Mouse (Mus musculus) 416B (cell line): ENCODE measurements at regions not wholly inside any gene's neighbourhood (a gene's known extent, or its start where the extent isn't known, plus 50 kb on each side); places are given as distances from the start of the nearest gene placed in this dataset.
"Not testable (repeated sequence)": the region's sequence is repeated elsewhere in the genome, so short reads cannot be mapped to it uniquely, and the experiment has no call there.

ENCODE experiments used
- DNase-seq: peaks from one replicate; pipeline ENCODE4 v3.0.0; 2011; ENCODE audit warnings: low read depth

DNA sequence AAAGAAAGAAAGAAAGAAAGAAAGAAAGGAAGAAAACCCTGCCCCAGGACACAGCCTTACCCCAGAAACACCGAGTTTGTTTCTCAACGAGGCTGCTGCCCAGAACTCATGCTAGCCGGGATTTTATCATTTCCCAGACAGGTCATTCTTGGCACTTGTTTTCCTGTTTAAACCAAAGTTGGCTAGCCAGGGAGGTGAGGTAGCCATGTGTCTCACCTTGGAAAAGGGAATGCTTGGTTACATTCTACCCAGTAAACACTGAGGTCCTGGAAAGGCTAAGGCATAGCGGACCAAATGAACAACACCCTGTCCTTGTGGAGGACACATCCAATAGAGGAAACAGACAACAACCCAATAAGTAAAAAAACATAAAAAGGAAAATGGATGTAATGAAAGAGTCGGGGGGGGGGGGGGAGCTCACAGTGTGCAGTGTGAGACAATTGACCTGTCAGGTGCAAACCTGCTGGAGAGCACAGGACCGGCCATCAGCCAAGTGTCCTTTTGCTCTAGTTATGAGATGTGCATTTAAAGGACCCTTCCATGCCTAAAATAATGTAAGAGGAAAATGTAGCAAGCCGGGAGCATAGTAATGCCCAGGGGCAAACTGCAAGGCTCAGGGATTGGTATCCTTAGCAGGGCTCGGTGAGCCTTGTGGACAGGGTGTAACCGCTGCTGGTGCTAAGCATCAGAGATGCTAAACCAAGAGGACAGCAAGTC, 78.2 kb upstream of the Fzd7 start:
- DNase-seq = no peak

DNA sequence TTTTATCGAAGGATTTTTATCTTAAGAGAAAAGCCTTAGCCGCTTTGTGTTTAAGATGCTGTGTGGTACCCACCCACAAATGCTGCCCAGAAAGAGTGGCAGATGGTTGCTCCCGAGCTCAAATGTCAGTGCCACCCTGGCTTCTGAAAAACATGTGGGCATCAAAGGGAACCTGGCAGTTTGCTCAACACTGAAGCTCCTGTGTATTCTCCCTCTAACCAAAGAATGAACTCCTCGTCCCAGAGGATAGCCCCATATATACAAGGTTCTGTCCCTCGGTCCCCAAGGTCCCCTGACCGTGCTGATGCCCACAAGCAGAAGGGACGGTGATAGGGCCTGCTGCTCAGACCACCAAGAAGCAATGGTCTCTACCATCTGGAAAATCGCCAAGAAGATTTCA, 76.9 kb upstream of the Fzd7 start:
- no peak for DNase-seq

DNA sequence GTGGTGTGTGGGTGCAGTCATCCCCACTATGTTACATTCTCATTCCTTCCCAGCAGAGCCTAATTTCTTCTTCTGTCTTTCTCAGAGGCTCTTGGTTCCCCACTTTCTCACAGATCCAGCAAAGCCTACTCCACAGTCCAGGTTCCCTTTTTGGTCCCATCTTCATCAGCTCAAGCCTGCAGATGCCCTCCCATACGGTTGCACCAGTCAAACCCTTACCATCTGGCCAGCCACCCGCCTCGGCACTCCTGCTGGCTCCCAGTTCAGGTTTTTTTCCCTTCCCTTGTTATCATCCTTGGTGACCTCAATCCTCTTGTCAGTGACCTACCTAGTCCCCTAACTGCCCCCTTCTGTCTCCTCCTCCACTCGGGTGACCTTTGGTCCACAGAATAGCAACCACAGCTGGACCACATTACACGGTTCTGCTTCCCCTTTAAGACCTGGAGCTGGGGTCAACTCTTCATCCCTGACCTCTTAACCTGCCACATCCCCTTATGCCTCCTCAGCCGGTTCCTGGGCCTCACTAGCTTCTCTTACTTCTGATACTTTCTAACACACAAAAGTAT, 75.4 kb upstream of the Fzd7 start:
- no peak for DNase-seq

DNA sequence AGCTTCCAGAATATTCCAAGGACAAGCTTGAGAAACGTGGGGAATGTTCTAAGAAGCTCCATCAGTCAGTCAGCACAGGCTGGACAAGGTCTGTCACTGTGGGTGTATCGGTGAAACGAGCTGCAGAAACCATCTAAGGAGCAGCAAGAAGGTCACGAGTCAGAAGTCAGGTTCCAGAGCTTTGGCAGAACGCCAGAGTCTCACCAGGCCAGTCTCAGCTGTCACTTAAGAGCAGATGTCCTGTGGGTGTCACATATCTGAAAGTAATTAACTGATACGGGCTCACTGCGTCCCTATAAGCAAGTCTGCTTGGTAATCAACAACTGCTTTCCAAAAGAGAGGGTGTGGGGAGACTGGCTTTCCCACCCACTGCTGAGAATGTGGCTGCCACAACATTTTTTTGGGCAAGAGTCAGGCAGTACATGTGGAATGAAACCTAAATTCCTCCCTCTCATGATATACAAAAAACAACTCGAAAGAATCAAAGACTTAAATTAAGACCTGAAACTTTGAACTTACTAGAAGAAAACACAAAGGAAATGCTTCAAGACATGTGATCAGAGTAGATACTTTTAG, 72.6 kb upstream of the Fzd7 start:
- DNase-seq = peak; percentile 30

DNA sequence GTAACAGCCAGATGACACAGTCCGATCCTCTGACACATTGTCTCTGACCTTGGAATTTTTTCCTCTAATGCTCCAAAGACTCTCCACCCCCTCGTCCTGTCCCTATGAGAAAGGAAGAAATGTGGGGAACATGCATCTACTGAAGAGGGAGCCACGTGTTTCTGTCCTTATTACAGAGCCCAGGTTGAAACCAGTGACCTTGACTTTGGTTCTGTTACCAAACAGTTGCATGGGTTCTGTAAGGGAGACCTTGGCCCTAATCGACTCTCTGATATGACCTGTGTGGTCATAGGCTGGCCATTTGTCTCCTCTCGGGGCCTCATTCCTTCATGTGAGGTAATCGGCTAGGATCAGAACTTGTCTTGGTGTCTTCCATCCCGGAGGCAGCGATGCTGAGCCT, 69.0 kb upstream of the Fzd7 start:
- DNase-seq = no peak

DNA sequence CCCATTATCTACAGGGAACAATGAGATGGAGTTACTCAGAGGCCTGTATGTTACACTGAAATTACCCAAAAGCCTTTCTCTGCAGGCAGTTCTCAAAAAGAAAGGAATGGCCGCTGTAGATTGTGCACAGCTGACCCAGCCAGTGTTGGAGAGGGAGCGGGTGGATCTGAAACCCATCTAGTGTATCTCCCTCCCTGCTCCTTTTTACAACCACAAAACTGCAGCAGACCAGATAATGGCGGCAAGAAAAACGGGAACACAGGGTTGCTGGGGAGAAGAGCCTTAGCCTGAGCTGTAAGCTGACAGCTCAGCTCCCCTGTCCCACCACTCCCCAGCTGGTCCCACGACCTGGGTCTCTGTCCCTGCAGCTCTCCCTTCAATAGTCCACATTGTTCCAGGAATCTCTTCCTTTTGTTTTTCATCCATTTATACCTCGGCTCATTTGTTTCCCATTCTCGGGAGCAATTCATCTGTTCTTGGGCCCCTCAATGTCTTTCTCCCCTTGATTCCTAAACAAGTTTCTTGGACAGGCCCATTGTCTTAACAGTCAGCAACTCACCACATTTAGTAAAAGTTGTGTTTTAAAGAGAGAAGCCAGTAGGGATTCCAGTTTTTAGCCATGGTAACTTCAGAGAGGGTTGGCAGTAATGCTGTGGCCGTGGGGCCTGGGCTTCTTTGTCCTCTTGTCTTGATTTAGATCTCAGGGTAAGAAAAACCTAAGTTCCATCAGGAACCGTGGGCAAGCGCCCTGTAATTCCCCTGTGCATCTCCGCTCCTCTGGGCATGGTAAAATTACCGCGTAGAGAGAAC, 67.6 kb upstream of the Fzd7 start:
- no peak for DNase-seq

DNA sequence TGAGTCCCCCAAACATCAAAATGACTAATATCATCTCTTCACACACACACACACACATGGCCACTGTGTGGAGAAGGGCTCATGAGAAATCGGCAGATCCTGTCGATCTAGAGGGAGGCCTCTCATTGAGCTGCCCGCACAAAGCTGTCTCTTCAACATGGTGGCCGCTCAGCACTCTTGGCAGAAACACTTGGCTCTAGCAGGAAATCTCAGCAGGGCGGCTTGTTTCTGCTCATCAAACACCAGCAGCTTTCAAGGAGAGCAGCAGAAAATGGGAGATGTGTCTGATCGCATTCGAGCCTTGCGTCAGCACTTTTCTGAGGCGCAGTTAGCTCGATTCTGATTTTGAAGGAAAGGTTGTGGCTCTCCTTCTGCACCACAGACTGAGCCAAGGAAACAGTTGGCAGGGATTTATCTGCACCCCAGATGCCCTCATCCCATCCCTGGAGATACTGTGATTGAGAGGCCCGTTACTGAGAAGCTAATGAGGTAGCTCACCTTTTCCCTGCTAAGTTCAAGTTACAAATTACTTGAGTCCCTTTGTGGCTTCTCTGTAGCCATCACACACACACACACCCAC, 66.4 kb upstream of the Fzd7 start:
- no peak for DNase-seq

DNA sequence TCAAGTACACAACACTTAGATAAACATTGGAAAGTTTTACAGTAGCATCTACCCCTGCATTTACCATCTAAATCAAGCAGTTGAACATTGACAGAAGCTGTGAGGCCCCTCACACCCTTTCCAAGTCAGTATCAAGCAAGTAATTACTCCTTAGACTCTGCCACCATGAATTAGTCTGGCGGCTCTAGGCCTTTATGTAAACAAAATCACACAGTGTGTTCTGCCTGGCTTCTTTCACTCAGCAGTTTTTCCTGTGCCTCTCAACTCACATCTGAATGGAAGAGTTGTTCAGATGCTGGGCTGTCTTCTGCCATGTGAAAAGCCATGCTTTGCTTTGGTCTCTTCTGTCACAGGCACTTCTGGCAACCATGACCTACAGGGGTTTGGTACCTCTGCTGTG, 64.9 kb upstream of the Fzd7 start:
- DNase-seq = no peak

DNA sequence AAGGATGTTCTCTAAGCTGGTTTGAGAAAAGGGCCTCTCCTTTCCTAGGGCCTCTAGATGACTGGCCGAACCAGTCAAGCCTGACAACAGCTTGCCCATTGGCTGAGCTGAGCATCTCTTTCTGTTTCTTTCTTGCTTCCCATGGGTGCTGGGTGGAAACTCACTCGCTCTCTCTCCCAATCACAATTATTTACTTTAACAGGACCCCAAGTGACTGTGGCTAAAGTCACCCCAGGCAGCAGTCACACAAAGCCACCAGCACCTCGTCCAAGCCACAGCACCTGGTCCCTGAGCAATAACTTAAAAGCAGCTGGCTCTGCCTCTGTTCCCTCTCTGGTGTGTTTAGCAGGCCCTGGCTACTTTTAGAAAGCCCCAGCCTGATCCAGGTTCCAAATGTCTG, 64.3 kb upstream of the Fzd7 start:
- no peak for DNase-seq

DNA sequence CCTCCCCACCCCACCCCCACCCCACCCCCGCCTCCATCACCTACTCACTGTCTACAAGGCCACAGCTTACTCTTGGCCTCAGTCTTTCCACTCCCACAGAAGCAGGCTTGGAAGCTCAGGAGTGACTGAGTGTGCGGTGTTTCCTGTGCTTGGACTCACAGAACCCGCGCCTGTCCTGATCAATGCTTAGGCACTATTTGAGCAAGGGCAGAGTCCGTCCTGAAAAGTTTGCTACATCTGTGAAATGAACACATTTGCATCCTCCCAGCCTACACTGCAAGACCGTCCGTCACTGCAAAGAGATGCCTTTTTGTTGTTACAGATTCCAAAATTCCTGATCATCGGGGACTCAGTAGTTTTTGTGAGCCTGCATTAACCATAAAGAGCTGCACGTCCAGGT, 63.5 kb upstream of the Fzd7 start:
- no peak for DNase-seq

DNA sequence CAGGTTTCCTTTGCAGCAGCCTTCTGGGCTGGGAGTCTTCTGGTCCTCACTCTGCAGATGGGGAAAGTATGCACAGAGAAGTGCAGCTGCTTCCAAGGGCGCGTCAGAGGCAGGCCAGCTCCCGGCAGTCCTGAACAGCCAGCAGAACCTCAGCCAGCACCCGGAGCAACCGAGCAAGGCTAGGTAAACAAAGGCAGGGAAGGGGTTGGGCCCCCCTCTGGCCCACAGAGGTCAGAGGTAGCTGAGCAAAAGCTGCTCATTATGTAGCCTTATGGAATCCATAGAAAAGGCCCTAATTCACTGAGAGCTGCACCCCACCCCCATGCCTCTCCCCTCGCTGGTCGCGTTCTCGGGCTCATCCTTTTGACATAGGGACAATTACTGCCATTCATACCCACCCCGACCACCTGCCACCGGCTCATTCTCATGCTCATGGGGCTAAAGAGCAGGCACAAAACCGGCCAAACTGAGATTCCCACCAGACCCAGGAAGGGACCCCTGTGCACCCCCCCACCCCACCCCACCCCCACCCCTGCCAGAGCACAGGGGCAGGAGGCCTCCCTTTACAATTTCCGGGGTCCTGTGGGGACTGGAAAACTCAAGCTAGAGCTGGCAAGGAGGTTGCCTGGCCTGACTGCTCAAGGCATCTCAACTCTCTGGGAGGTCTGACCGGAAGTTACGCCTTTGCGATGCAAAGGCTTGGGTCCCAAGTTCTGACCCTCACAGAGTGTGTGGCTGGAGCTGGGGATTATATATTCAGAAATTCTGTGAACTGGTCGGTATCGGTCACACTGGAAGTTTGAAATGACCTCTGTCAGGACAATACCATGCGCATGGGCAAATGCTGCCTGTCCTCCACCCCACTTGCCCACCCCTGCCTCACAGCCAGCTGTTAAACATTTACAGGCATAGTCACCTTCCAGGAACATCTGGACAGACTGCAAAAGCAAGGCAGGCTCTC, 59.0 kb upstream of the Fzd7 start:
- no peak for DNase-seq

DNA sequence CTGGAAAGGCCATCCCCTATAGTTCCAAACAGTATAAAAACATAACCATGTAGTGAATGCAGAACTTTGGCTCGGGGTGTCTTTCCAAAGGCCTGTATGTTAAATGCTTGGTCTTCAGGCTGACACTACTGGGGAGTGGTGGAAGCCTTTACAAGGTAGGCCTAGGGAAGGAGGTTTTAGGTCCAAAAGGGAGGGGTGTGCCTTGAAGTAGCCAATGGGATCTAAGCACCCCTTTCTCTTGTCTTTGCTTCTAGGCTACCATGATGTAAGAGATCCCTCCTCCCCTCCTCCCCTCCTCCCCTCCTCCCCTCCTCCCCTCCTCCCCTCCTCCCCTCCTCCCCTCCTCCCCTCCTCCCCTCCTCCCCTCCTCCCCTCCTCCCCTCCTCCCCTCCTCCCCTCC, 56.5 kb upstream of the Fzd7 start:
- DNase-seq = not testable (repeated sequence)

DNA sequence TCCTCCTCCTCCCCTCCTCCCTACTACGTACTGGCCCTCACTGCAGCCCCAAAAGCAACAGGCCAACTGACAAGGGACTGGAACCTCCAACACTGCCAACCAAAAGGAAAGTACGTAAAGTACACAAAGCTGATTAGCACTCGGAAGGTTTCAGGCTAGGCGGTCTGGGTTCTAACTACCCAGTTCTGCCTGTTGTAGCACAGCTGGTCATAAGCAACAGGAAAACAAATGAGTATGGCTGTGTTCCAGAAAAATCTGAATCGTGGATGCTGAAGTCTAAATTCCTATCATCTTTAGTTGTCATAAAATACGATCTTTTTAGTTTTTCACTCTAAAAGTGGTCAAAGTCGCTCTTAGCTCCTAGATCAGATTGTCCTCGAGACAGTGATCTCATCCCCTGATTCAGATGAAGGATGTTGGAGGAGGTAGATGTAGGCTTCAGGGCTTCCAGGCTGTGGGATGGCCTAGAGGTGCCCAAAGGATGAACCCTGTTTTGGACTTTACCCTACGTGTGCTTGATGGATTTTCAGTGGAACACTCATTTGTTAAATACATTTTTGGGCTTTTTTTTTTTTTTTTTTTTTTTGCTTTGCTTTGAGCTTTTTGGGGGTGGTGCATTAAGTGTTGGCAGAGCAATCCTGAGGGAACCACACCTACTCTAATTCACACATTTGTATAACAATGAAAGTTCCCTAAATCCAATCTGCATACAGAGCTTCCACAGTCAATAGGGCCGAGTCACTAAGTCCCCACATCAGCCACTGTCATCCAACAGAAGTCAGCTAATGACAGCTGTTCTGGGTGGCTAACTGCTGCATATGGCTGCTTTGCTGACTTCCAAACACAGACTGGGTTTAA, 55.6 kb upstream of the Fzd7 start:
- DNase-seq = no peak

DNA sequence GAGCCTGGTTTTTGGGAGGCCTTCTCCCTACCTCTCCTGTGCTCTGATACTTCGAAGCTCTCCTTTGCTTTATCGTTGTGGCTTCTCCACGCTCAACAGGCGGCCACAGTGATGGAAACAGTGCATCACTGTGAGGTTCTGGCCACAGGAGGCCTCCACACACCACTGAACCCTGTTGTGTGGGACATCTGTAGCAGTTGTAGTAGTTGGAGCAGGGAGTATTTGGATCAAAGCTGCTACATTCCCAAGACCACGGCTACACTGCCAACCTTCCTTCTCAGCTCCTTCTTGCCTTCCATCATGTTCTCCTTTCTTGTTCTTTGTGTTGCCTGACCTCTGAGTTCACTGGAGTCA, 55.0 kb upstream of the Fzd7 start:
- DNase-seq = no peak

DNA sequence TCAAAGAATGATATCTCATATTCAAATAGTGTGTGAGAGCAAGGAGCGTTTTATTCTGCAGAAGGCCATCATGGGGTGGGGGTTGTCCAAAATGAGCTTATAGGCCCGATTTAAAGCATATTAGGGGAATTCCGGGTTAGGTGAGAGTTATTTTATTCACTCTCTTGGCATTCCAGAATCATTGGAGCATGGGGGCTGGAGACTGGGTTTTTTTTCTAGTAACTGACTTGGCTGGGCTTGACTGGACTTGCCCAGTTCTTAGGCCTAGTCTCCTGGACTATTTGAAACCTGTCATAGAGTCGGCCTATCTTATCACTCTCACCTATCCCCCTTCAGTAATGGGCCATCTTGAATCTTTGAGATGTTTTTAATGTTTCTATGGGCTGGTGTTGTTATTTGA, 52.9 kb upstream of the Fzd7 start:
- no peak for DNase-seq

DNA sequence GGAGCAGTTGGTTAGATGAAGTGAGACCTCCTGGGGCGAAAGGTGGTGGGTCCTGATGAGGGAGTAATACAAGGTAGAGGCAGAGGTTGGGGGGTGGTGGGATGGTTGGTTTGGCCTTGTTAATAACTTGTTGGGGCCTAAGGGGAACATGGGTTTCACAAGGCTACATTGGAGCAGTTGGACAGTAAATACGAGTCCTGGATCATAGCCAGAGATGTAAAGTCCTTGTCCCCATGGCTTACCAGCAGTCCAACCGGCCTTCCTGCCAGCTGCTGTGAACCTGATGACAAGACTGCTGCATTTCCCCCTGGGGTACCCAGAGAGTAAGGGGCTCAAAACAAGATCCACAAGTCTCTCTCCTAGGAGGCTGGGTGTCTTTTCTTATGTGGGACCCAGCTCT, 52.0 kb upstream of the Fzd7 start:
- no peak for DNase-seq

DNA sequence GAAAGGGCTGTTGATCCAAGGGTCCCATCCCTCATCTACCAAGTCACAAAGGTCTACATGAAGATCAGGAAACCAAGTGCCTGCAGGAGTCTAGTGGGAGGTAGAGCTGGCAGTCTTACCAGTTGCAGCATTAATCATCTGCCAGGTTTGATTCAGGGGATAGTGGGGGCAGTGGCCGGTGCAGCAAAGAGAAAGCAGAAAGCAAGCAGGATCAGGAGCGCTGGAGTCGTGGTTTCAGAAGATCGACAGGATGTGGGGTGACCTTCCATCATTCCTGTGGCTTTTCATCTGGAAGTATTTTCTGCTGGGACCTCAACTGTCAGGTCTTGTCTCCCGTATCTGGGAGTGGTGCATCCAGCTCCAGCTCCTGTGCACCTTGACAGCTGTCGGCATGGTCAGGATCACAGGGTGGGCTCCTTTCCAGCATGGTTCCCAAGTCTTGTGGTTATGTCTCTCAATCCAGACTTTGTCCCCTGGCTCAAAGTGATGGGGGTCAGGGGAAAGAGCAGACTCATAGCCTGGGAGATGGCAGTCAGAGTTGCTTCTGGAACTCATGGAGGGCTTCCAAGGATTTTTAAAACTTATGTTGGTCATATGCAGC, 51.2 kb upstream of the Fzd7 start:
- DNase-seq = no peak
